Mouse (Mus musculus) cortical plate, adult 2 months (tissue): ENCODE measurements at regions not wholly inside any gene's neighbourhood (a gene's known extent, or its start where the extent isn't known, plus 50 kb on each side); places are given as distances from the start of the nearest gene placed in this dataset.

Experiments used
- CTCF ChIP-seq: fragments of 200-500 bp; IDR thresholded peaks from 2 replicates; pipeline ENCODE4 v1.5.1; 2011; ENCODE audit warnings: mild to moderate bottlenecking, control low read depth, low read length; ENCODE audit not compliant: insufficient read depth; ENCODE audit errors: extremely low read depth
- POLR2A ChIP-seq: fragments of 200-500 bp; IDR thresholded peaks from 2 replicates; pipeline ENCODE4 v1.6.1; 2011; ENCODE audit warnings: mild to moderate bottlenecking, low read length, control low read depth; ENCODE audit not compliant: insufficient read depth; ENCODE audit errors: extremely low read depth

- TF ChIP-seq POLR2A (no peak), CTCF (no peak)
Observed at GRCm38 (mm10) chr13:101092743-101093131, 259.5 kb upstream of the Slc30a5 start.
